Mouse (Mus musculus): ENCODE measurements around the gene Pde10a. TPM values are rescaled to one million over a fixed set of nuclear protein-coding genes. Genes with fewer than 3 reads are reported as not detected.

Pde10a gene
- polyA plus RNA-seq, 1 experiment: 1.5 TPM

GRCm38 (mm10) chr17:8602976-8603375 lies 77.8 kb downstream of the Pde10a start:
- Histone ChIP-seq H3K4me1 (ENCODE audit: control insufficient read depth, insufficient read depth, insufficient read length) (no peaks in the 10 kb centered on the region), H3K27ac (ENCODE audit: insufficient read depth, low read length) (no peak overlapping the region), H3K27me3 (ENCODE audit: control insufficient read depth, insufficient read depth, low read length) (no peaks in the 10 kb centered on the region), H3K36me3 (ENCODE audit: control insufficient read depth, insufficient read depth, low read length) (no peaks in the 10 kb centered on the region), H3K4me3 (ENCODE audit: extremely low read depth, insufficient read depth, insufficient read length) (no peak overlapping the region)
- TF ChIP-seq CTCF (IDR thresholded peaks at IDR 0.05; ENCODE audit: extremely low read depth, insufficient read depth, insufficient read length, insufficient replicate concordance) (no peak), POLR2A (IDR thresholded peaks at IDR 0.05; ENCODE audit: low read depth, low read length) (no peak)
- WGBS: 93% methylated on average over 3 of the region's 3 CpGs
- no peak for DNase-seq (ENCODE audit: low read depth in 1 of 2, low spot score in 2 of 2)

- TF ChIP-seq CTCF (IDR thresholded peaks at IDR 0.05; ENCODE audit: extremely low read depth, insufficient read depth, insufficient read length, insufficient replicate concordance): no peak
- no peak for TF ChIP-seq POLR2A (IDR thresholded peaks at IDR 0.05; ENCODE audit: low read depth, low read length)
Measured at GRCm38 (mm10) chr17:8605921-8606320, 80.7 kb downstream of the Pde10a start.

DNA sequence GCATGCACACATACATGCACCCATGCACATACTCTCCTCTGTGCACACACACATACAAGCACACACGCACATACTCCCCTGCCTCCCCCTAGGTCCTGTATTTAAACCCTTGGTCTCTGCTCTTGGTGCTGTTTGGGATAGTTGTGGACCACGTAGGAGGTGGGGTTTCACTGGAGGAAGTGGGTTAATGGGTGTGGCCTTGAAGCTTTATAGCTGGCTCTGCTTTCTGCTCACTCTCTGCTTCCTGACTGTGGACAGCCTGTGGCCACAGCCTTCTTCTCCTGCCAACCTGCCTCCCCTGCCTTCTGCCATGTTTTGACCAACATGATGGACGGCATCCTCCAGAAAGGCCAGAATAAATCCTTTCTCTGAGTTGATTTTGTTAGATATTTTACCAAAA lies 81.5 kb downstream of the Pde10a start:
- Histone ChIP-seq H3K4me3 (ENCODE audit: extremely low read depth, insufficient read depth, insufficient read length) (no peak overlapping the region), H3K36me3 (ENCODE audit: control insufficient read depth, insufficient read depth, low read length) (no peaks in the 10 kb centered on the region), H3K27me3 (ENCODE audit: control insufficient read depth, insufficient read depth, low read length) (no peaks in the 10 kb centered on the region), H3K27ac (ENCODE audit: insufficient read depth, low read length) (no peak overlapping the region), H3K4me1 (ENCODE audit: control insufficient read depth, insufficient read depth, insufficient read length) (no peaks in the 10 kb centered on the region)
- DNase-seq (ENCODE audit: low read depth in 1 of 2, low spot score in 2 of 2): no peak
- WGBS: 28% methylated on average over 3 of the region's 3 CpGs
- TF ChIP-seq POLR2A (IDR thresholded peaks at IDR 0.05; ENCODE audit: low read depth, low read length): no peak
- TF ChIP-seq CTCF (IDR thresholded peaks at IDR 0.05; ENCODE audit: extremely low read depth, insufficient read depth, insufficient read length, insufficient replicate concordance): no peak

More at GRCm38 (mm10) chr17:8605921-8606320, 80.7 kb downstream of the Pde10a start:
- WGBS: 85% methylated on average over 5 of the region's 5 CpGs
- no peaks in the 10 kb centered on the region for H3K4me1 ChIP-seq (ENCODE audit: control insufficient read depth, insufficient read depth, insufficient read length)
- H3K4me3 ChIP-seq (ENCODE audit: extremely low read depth, insufficient read depth, insufficient read length): no peak overlapping the region
- H3K36me3 ChIP-seq (ENCODE audit: control insufficient read depth, insufficient read depth, low read length): no peaks in the 10 kb centered on the region
- no peak overlapping the region for H3K27ac ChIP-seq (ENCODE audit: insufficient read depth, low read length)
- no peaks in the 10 kb centered on the region for H3K27me3 ChIP-seq (ENCODE audit: control insufficient read depth, insufficient read depth, low read length)
- DNase-seq (ENCODE audit: low read depth in 1 of 2, low spot score in 2 of 2): no peak

DNA sequence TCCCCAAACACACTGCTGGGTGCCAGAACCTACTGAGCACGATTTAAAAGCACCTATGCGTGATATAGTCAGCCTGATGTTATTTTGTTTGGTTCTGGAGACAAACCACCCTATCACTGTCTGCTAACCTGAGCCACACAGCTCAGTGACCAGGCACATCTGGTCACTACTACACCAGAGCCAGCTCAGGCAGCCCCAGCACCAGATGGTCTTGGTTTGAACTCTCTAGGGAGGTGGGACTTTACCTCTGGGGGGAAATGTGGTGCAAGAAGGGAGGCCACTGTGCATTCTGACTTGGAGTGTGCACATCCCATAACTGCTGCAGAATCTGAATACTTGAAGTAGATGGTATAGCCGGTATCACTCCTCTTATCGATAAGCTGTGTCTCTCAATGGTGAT lies 86.7 kb downstream of the Pde10a start:
- 75% methylated on average over 4 of the region's 4 CpGs for WGBS
- Histone ChIP-seq H3K36me3 (ENCODE audit: control insufficient read depth, insufficient read depth, low read length) (no peaks in the 10 kb centered on the region), H3K4me1 (ENCODE audit: control insufficient read depth, insufficient read depth, insufficient read length) (no peaks in the 10 kb centered on the region), H3K4me3 (ENCODE audit: extremely low read depth, insufficient read depth, insufficient read length) (no peak overlapping the region), H3K27me3 (ENCODE audit: control insufficient read depth, insufficient read depth, low read length) (no peaks in the 10 kb centered on the region), H3K27ac (ENCODE audit: insufficient read depth, low read length) (no peak overlapping the region)
- TF ChIP-seq POLR2A (IDR thresholded peaks at IDR 0.05; ENCODE audit: low read depth, low read length) (no peak), CTCF (IDR thresholded peaks at IDR 0.05; ENCODE audit: extremely low read depth, insufficient read depth, insufficient read length, insufficient replicate concordance) (no peak)
- no peak for DNase-seq (ENCODE audit: low read depth in 1 of 2, low spot score in 2 of 2)

GRCm38 (mm10) chr17:8613882-8614551 lies 88.8 kb downstream of the Pde10a start:
- peak in 1 of 2 experiments; percentile 51 for DNase-seq (ENCODE audit: low read depth in 1 of 2, low spot score in 2 of 2)
- TF ChIP-seq CTCF (IDR thresholded peaks at IDR 0.05; ENCODE audit: extremely low read depth, insufficient read depth, insufficient read length, insufficient replicate concordance): peak; percentile 54; the same call in 1 of the 2 replicates
- no peak for TF ChIP-seq POLR2A (IDR thresholded peaks at IDR 0.05; ENCODE audit: low read depth, low read length)
- WGBS: 39% methylated on average over 7 of the region's 7 CpGs

GRCm38 (mm10) chr17:8620346-8620745 lies 95.2 kb downstream of the Pde10a start:
- Histone ChIP-seq H3K4me3 (ENCODE audit: extremely low read depth, insufficient read depth, insufficient read length) (no peak overlapping the region), H3K4me1 (ENCODE audit: control insufficient read depth, insufficient read depth, insufficient read length) (no peaks in the 10 kb centered on the region), H3K27me3 (ENCODE audit: control insufficient read depth, insufficient read depth, low read length) (no peaks in the 10 kb centered on the region), H3K27ac (ENCODE audit: insufficient read depth, low read length) (no peak overlapping the region), H3K36me3 (ENCODE audit: control insufficient read depth, insufficient read depth, low read length) (no peaks in the 10 kb centered on the region)
- TF ChIP-seq CTCF (IDR thresholded peaks at IDR 0.05; ENCODE audit: extremely low read depth, insufficient read depth, insufficient read length, insufficient replicate concordance): no peak
- no peak for TF ChIP-seq POLR2A (IDR thresholded peaks at IDR 0.05; ENCODE audit: low read depth, low read length)
- no peak for DNase-seq (ENCODE audit: low read depth in 1 of 2, low spot score in 2 of 2)
- 51% methylated on average over 5 of the region's 5 CpGs for WGBS

More at GRCm38 (mm10) chr17:8613882-8614551, 88.8 kb downstream of the Pde10a start:
- no peak overlapping the region for H3K27ac ChIP-seq (ENCODE audit: insufficient read depth, low read length)
- H3K4me3 ChIP-seq (ENCODE audit: extremely low read depth, insufficient read depth, insufficient read length): no peak overlapping the region
- H3K27me3 ChIP-seq (ENCODE audit: control insufficient read depth, insufficient read depth, low read length): no peaks in the 10 kb centered on the region
- H3K36me3 ChIP-seq (ENCODE audit: control insufficient read depth, insufficient read depth, low read length): no peaks in the 10 kb centered on the region
- no peaks in the 10 kb centered on the region for H3K4me1 ChIP-seq (ENCODE audit: control insufficient read depth, insufficient read depth, insufficient read length)

DNA sequence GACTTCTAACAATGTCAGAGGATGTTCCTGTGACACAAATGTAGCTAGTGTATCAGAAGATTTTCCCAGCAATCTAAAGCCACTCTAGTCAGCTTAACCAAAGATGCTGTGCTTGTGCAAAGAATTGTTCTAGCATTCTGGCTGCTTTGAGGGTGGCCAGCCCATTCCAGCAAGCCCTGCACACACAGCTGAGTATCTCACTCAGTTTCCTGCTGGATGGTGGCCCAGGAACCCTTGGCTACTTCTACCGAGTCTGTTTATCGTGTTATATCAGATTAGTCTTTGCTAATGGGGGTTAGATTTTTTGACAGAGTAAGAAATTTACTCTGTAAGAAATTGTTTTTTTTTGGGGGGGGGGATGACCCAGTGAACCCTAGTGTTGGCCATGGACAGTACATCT lies 95.9 kb downstream of the Pde10a start:
- no peaks in the 10 kb centered on the region for H3K27me3 ChIP-seq (ENCODE audit: control insufficient read depth, insufficient read depth, low read length)
- no peaks in the 10 kb centered on the region for H3K4me1 ChIP-seq (ENCODE audit: control insufficient read depth, insufficient read depth, insufficient read length)
- no peak overlapping the region for H3K27ac ChIP-seq (ENCODE audit: insufficient read depth, low read length)
- no peaks in the 10 kb centered on the region for H3K36me3 ChIP-seq (ENCODE audit: control insufficient read depth, insufficient read depth, low read length)
- TF ChIP-seq CTCF (IDR thresholded peaks at IDR 0.05; ENCODE audit: extremely low read depth, insufficient read depth, insufficient read length, insufficient replicate concordance) (no peak), POLR2A (IDR thresholded peaks at IDR 0.05; ENCODE audit: low read depth, low read length) (no peak)
- no peak overlapping the region for H3K4me3 ChIP-seq (ENCODE audit: extremely low read depth, insufficient read depth, insufficient read length)
- DNase-seq (ENCODE audit: low read depth in 1 of 2, low spot score in 2 of 2): no peak
- WGBS: 70% methylated on average over 2 of the region's 2 CpGs
